In the genomic region with DNA sequence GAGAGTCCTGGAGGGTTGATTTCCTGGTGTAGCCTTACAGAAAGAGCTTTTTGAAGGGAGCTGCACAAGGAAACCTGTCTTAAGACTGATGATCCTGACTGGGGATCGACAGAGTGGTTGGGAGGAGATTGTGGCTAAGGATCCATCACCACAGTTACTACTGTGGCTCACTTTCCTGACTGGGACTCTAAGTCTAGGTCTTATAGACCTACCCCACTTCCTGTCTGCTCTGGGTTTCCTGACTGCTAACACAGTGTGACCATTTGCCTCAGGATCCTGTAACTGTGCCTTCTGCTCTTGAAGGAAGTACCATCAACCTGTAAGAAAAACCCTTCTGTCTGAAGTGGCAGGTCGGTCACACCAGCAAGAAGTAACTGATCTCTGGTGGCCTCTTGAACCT, we compare ENCODE assay signal across 20 mouse cellular contexts. TPM values are rescaled to one million over a fixed set of nuclear protein-coding genes. Genes with fewer than 3 reads are reported as not detected.
"Had no signal": no experiment of that assay in that cellular context is flagged by ENCODE, and none has a peak within 500 bp of the region (broad histone marks: within the 10 kb centered on the region; RNA-seq: fewer than 3 reads in every experiment).

No protein-coding gene starts in this region.

- DNase-seq: kidney, adult 11 months; kidney, adult 8-10 months; kidney, postnatal 25 days; layer of hippocampus, adult 9-11 months; layer of hippocampus, postnatal 36 days; liver; lung, adult 18-20 months; lung, postnatal 10 days; lung, postnatal 36 days; midbrain, embryonic 14.5 days had no signal

- H3K27me3 ChIP-seq: intestine, embryonic 15.5 days; limb, embryonic 13.5 days; liver, embryonic 12.5 days; liver, embryonic 15.5 days; lung, embryonic 15.5 days had no signal

- H3K36me3 ChIP-seq: intestine, embryonic 15.5 days; limb, embryonic 10.5 days; limb, embryonic 13.5 days; liver, embryonic 12.5 days; liver, embryonic 15.5 days; lung, embryonic 15.5 days had no signal

- H3K4me2 ChIP-seq: intestine, embryonic 15.5 days; limb, embryonic 13.5 days; liver, embryonic 12.5 days; liver, embryonic 15.5 days; lung, embryonic 15.5 days; midbrain, embryonic 11.5 days had no signal

- H3K27ac ChIP-seq: intestine, embryonic 15.5 days; layer of hippocampus, adult 2 months; limb, embryonic 10.5 days; limb, embryonic 13.5 days; liver, embryonic 12.5 days; liver, embryonic 15.5 days; lung, embryonic 15.5 days; stomach, postnatal 0 days had no signal

- ATAC-seq: intestine, embryonic 15.5 days; liver, embryonic 12.5 days had no signal

- H3K4me3 ChIP-seq: intestine, embryonic 15.5 days; layer of hippocampus, adult 2 months; limb, embryonic 10.5 days; limb, embryonic 13.5 days; liver, embryonic 12.5 days; liver, embryonic 15.5 days; lung, embryonic 15.5 days had no signal

- H3K9me3 ChIP-seq: intestine, embryonic 15.5 days; limb, embryonic 10.5 days; limb, embryonic 13.5 days; liver, embryonic 12.5 days; liver, embryonic 15.5 days; lung, embryonic 15.5 days had no signal

- H3K4me1 ChIP-seq: intestine, embryonic 15.5 days; limb, embryonic 10.5 days; limb, embryonic 13.5 days; liver, embryonic 15.5 days; lung, embryonic 15.5 days had no signal

- H3K9ac ChIP-seq: intestine, embryonic 15.5 days; limb, embryonic 13.5 days; liver, embryonic 12.5 days; liver, embryonic 15.5 days; lung, embryonic 15.5 days had no signal

RNA-seq across cellular contexts. Expression of a gene that starts 18.2 kb away (rescaled TPM):
- total RNA-seq: megakaryocyte-erythroid progenitor cell, adult 5-6 weeks had no signal
